Mouse (Mus musculus) frontal cortex, adult (tissue): ENCODE measurements around the gene Rassf2.

Source experiments
- ATAC-seq: cut with Nextera tagmentation; 2 replicates; pipeline ENCODE4 v1.9.2; 2017; ENCODE audit warnings: mild to moderate bottlenecking, moderate library complexity, mixed read lengths; ENCODE audit not compliant: low TSS enrichment

The Rassf2 gene

DNA sequence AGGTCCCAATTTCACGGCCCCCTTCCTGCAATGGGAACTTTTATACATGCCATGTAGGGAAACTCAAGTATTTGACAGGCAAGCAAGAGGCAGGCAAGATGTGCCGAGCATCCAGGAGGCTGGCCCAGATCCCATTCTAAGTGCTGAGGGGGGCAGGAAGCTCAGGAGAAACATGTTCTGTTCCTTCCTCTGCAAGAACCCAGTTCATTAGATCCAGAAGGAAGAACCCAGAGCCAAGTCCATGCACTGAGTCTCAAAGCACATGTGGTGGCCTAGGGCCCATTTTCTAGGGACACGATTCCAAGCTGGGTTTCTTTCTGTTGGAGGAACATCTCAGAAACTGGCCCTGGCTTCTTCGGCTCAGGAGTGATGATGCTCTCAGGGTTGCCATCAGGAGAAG is 24.6 kb downstream of the Rassf2 start:
- ATAC-seq, result peak; percentile 23; the same call in 1 of the 2 replicates

DNA sequence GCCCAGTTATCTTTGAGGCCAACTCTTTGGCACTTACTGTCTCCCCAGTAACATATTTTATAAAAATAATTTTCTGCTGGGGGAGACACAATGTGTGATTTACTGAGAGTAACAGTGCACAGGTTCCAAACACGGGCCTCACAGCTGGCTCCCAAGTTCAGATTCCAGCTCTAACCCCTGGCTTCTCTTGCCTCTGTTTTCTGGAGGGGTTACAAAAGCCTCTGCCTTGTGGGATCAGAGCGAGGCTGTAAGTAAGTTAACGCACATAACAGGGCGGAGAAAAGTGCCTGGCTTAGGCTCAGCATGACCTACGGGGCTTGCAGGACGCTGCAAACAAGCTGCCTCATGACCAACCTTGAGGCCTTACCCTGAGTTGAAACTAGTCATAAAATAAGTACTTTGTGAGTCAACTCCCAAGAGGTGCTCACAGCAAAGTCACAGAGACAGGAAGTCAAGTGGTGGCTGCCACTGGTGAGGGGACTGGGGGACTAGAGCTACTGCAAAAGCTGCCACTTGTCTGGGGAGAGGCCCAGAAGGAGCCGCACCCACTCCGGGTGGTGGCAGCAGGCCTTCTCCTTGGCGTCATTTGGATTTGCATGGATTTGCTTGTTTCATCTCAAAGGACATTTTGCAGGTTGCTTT is 25.4 kb downstream of the Rassf2 start:
- no peak for ATAC-seq

DNA sequence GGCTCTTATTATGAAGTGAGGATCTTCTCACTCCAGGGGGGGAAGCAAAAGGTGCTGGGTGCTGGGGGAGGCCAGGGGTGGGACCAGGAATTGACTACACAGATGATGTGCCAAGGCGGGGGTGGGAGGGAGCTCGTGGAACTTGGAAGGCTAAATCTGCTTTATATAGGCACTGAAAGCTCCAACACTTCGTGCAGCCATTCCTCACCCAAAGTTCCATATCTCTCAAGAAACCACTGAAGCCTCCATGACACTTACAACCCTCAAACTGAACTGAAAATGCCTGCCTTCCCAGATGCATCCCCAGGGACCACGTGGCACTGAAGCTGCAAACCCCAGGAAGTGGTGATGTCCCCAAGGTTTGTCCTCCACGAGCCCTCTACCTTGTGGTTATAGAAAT is 26.1 kb downstream of the Rassf2 start:
- peak; percentile 52; the same call in 1 of the 2 replicates for ATAC-seq

DNA sequence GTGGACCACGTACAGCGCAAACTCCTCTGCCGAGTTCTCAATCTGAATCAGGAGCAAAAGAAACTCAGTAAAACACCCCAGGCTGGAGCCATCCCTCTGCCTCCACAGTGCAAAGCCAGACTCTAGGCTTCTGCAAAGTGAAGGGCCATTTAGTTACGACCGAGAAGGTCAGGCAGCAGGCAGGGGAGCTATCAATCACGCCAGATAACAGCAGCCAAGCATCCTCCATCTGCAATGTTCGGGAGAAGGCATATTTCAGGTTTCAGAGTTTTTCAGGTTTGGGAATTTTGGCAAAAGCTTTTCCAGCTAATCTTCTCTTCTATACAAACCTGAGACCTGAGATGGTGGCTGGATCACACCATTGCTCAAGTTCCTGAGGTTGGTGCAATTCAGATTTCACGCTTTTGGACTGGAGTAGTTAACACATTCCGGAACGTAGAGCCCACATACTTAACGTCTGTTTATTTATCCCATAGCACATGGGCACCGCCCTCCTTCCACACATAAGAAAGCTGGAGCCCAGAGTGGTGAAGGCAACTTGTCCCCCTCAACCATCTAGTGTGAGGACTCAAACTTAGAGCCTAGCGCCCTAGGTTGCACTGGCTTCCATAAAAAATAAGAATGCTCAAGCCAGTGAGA is 28.2 kb downstream of the Rassf2 start:
- no peak for ATAC-seq

DNA sequence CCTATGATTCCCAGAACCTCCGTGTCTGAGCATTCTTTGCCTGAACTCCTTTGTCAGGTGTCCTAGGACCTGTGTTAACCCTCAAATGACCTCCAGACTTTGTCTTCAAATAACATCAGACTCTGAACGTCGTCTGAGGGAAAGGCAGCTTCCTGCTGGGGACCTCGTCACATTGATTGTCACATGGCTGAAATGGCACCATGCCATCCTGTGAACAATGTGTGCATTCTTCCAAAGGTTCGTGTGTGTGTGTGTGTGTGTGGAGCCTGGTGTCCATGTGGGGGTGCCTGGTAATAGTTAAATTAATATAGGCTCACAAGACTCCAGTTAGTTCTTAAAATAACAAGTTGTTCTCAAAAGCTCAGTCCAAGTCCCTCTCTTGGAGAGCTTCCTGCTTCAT is 32.7 kb downstream of the Rassf2 start:
- ATAC-seq, result no peak

DNA sequence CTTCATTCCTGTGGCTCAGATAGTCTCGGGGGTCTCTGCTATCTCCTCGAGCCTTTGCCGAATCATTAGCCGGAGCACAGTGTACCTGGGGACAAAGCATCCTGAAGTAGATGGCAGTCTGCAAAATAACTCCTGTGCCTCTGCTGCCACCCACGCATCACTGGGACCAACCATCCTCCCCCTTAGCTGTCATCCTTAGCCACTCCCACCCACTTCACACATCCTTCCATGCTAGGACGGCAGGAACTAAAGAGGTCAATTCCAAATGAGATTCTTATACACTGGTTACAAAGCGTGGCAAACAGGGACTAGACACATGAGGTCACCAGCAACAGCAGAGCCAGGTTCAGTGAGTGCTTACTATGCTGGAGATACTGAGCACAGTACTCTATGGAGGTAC is 33.7 kb downstream of the Rassf2 start:
- peak; percentile 58 for ATAC-seq

DNA sequence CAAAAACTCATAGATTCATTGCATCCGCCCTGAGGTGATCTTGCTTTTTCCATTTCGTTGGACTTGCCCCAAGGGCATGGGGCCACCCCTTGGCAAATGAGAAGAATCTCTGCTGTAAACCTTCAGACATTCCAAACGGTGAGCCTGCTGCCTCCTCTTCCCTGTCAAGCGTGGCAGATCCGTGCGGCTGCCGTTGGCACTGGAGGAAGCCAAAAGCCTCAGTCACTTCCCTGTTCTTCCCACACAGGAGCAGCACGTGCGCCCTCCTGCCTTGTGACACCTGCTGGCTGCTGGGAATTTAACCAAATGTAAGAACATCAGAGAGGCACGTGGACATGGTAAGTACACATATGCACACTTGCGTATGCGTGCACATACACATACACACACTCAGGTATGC is 34.3 kb downstream of the Rassf2 start:
- peak; percentile 54 for ATAC-seq

DNA sequence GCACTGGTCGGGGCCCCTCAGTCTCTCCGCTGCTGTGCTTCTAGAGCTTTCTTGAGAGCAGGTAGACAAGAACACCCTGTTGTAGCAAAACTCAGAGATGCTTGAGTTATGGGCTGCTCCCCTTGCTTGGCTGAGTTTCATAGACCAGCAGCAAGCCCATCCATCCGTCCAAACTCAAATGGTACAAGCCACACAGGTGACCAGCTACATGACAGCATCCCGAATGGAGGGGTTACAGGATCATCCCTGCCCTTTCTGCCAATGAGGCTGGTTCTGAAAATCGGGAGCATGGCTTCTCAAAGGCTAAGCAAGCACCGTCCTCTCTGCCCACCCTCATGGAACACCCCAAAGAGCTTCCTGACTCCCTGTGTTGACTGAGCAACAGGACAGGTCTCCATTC is 35.1 kb downstream of the Rassf2 start:
- no peak for ATAC-seq

DNA sequence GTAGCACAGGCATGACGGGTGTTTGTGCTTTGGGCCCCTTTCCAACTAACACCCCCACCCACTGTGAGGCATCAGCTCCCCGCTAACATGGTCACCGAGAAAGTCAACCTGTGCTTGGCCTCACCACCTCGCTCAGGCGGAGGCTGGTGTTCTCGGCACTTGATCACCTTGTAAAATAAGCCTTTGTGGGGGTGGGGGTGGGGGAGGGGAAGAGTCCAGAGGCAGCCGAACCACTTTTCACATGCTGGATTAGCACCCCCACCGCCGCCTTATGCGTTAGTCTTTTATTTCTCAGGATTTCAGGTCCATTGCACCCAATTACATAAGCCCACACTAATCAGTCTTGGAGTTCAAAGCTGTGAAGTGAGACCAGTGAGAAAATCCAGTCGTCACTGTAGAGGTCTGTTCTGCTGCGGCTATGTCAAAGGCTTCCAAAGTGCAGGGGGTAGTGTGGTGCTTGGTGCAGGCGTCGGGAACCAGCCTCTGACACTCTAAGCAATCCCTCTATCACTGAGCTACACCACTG is 36.4 kb downstream of the Rassf2 start:
- no peak for ATAC-seq

DNA sequence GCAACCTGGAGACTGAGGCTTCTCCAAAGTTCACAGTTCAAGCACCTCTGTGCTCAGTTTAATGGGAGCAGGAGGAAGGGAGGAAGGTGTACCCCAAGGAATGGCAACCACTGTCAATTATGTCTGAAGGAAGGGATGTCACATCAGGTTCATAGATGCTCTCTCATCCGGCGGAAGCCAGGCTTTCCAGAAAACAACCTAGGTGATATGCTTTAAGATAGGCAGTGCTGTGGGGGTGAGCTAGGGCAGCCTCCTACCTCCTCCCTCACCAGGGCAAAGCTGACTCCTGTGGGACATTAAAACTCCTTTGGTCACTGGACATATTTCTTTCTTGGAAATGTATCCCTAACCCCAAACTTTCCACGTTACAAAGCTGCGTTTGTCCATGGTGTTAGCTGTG is 36.9 kb downstream of the Rassf2 start:
- ATAC-seq, result no peak

DNA sequence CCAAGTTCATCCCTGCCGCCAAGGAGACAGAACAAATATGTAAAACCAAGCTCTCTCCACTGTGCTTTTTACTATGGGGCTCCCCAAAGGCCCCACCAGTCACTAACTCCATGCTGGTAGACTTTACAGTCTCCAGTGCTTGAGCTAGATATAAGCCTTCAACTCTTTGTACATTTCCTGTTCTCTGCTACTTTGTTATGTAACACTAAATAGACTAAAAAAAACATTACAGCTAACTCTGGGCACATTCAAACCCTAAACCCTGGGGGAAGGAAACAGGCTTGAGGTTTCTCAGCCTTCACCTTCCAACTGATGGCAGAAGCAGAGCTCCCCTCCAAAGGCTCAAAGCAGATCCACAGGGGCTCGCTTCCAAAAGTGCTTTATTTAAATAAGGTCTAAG is 37.6 kb downstream of the Rassf2 start:
- peak; percentile 38 for ATAC-seq

DNA sequence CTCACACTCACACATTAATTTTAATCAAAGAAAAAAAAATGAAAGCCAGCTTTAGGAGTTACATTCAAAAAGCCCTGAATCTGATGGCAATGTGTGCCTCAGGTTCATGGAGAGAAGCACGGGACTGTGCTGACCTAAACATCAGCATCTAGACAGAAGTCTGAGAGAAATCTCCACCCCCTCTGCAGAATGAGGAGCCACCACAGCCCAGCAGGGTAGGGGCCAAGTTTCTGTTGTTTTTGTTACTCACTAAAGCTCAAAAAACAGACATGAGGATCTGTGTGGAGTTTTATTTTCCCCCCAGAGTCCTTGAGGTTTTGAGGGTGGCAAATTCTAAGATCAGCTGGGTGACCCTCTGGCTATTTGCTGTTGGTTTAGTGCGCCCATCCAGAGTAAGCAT is 41.5 kb downstream of the Rassf2 start:
- no peak for ATAC-seq

DNA sequence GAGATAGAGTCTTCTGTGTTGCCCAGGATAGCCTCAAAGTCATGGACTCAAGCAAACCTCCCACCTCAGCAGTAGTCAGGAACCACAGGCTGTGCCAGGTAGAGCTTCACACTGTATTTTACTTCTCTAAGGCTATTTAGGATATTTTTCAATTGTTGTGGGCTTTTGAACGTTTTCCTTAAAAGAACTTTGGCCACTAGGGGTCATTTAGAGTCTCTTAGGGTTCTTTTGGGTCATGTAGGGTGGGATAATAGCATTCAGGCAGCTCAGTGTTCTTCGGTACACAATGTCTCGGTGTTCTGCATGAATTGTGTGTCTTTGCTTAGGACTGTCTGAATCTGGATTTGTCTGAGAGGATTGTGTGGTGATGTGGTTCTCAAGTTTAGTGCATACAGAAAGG is 42.1 kb downstream of the Rassf2 start:
- no peak for ATAC-seq

DNA sequence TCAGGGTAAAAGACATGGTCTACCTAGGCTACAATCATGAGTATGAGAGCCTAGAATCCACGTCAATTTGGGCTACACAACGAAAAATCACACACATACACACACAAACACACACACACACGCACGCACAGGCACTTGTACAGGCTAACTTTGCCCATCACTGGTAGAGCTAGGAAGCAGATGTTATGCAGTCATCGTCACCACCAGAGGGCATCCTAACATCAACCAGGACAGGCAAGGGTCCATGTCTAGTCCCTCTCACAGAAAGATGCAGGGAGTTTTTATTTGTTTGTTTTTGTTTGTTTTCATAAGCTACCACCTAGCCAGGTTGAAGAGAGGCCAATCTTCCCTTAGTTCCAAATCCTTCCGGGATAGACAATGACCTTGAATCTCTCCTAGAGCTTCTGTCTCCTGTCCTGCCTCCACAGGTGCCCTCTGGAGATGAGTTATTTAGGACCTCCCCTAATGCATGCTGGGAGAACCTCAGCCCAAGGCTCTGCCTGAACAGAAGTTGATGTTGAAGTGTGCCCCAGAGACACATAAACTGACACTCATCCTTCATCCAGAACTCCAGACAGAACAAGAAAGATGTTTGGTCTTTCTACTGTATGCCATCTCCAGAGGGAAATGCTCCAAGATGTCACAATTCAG is 47.4 kb downstream of the Rassf2 start:
- ATAC-seq, result peak; percentile 95

DNA sequence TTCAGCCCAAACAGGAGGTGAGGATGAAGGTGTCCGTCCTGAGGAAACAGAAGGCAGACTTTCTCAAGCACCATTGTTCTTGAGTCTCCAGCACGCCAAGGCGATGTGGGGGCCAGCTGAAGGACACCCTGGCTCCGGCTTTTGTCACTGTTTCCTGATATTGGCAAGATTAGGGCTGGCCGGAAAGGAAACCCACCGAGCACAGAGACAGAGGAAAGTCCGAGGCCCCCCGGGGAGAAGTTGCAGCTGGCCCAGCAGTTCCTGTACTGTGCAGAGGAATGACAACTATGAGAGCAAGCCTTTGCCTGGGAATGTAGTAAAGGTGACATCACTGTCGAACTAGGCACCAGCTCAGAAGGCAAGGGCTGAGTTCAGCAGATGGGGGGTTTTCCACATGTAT is 49.2 kb downstream of the Rassf2 start:
- no peak for ATAC-seq

DNA sequence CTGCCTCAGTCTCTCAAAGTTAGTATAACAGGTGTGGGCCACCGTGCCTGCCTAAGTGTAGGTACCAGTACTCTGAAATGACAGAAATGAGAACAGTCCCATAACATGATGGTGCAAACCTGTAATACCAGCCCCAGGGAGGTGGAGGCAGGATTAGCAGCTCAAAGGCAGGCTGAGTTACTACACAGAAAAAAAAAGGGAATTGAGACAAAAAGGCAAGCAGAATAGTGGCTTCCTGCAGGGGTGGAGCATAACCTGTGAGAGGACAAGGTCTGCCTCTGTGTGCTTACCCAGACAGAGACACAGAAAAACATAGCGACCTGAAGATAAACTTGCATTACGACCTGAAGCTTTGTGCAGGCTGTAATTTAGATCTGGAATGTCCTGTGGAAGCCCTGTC is 53.4 kb downstream of the Rassf2 start:
- no peak for ATAC-seq

DNA sequence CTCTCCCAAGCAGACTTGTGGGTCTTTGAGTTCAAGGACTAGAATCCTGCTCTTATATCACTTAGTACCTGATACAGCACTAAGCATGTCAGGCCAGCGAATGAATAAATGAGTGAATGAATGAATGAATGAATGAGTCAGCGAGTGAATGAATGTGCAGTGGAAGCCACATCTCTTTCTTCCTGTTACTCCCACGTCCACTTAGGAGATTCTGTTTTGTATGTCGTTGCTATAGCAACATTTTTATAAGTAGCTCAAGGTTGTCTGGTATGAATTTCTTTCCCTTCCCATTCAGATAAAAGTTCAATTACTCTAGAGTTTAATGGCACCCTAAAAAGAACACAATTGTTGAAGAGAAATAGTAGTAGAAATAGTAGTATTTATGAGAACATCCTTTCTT is 59.0 kb downstream of the Rassf2 start:
- ATAC-seq, result peak; percentile 89

DNA sequence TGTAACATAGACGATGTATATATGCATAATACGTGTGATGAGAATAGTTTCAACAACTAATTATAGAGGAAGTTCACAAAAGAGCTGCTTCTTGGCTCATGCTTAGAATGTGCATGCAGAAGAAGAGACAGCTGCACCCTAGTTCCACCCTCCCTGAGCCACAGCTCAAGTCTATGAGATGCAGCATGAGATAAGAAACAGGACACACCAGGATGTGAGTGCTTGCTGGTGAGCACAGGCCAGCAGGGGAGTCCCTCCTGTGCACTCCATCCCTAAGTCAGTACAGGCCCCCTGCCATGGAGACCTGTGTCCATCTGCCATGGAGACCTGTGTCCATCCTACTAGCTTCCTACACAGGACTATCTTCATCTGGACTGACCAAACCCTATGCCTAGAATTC is 59.5 kb downstream of the Rassf2 start:
- ATAC-seq, result peak; percentile 77

DNA sequence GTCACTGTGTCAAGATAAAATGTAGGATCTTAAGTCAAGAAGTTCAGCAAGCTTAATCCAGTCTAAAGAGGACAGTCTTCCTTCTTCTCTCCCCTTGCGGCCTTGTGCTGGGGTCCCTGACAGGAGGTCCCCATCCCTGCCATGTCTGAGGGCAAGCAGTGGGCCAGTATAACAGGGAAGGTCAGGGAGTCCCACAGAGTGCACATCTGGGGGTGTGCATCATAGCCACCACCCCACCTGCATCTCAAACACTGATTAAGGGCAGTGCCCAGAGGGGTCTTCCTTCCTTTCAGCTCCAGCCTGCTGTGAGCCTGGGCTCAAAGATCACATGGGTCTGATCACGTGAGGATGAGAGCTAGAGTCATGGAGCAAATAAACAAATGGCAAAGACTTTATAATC is 68.4 kb downstream of the Rassf2 start:
- no peak for ATAC-seq

DNA sequence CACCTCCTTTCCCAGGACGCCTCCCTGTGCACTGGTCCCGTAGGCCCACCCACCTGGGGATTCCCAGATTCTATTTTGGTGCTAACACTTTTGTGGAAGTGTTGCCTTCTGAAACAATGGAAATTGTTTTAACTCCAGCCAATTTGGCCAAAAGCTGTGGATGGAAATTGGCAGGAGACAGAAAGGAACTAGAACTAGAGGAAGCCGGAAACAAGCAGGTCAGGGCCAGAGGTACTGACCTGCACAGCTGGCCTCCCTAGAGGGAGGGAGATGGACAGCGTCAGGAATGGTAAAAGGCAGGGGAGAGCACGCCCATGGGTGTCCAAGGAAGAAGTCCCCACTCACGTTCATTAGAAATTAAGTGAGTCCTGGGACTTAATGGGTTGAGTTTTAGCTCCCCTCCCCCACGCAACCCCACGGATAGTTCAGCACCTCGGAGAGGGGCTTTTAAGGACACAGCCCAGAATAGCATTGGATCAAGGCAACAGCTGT is 72.3 kb downstream of the Rassf2 start:
- ATAC-seq, result no peak

DNA sequence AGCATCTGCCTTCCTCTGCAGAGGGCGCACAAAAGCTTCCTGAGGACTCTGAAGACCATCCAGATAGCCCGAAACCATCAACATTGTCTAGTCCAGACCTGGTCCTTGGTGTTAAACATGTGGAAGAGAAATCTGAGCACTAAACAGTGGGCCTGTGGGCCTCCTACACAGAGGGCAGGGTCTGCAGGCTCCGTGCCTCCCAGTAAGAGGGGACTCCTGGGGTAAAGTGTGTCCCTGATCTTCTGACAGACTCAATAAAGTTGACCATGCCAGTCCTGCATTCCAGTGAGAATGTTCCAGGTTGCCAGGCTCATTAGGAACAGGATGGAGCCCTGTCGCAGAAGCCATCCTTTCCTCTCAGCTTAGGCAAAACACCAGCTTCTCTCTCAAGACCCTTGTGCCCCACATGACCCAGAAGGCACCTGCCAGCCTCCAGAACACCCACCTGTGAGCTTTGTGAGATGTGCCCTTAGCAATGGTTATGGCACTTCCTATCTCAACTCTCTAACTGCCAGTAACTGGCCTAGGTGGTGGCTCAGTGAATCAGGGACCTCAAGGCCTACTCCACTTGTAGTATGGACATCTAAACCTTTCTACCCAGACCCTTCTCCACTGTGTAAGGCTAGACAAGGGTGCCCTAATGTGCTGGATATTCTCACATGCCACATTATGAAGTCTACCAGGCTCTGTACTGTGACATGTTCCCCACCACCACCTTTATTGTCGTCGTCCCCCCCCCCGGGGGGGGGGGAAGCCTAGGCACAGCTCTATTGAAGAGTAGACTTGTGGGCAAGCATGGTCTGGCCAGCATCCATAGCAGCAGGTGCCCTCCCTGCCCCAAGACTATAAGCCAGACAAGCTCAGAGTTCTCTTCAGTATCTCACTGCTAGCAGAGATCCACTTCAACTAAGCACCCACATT is 73.5 kb downstream of the Rassf2 start:
- no peak for ATAC-seq

DNA sequence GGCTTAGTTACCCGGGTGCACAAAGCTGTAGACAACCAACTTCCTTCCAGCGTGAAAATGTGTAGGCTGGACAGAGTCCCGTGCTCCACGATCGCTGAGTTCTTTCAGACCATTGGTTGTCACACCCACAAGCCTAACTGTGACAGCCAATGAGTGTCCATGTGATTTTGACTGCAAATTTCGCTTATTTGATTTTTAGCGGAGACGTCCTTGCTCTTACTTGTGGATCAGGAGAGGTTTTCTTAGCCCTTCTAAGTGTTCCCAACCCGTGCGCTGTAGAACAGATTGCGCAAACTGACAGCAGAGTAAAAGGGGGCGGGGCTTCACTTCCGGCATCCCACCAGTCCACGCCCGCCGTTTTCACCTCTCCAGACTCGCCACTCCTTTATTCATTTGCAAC is 74.8 kb downstream of the Rassf2 start:
- peak; percentile 73; the same call in 1 of the 2 replicates for ATAC-seq
